Mouse (Mus musculus): ENCODE measurements around the gene Rad9b. TPM values are rescaled to one million over a fixed set of nuclear protein-coding genes. Genes with fewer than 3 reads are reported as not detected.
"Not testable (repeated sequence)": the region's sequence is repeated elsewhere in the genome, so short reads cannot be mapped to it uniquely, and the experiment has no call there.

The Rad9b gene
- polyA plus RNA-seq, 1 experiment from 2014 or later, result 10.8 TPM

DNA sequence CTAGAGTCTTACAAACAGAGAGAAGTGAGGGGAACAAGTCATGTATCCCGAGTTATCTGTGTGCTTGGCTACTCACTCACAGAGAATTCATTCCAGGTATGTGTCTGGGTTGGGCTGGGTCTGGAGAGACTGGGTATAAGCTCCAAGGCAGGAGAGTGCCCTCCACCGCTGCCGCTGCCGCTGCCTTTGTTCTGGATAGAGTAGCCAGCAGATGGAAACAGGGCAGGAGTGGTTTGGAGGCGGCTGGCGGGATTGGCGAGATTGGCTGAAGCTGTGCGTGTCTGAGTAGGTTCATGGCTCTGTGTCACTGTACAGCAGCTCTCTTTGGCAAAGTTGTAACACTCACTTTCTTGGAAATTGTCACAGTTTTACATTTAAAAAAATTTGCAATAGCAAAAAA lies 30.5 kb downstream of the Rad9b start:
- DNase-seq (ENCODE audit: low spot score) (peak; percentile 28), ATAC-seq (ENCODE audit: insufficient number of reproducible peaks, low FRiP score, low TSS enrichment, low read depth) (no peak)
- H3K36me3 ChIP-seq (ENCODE audit: control insufficient read depth, insufficient read depth, low read length), result 0 out of 2 replicates have a peak, but pooled peaks cover 2% of the 10 kb centered on the region
- 76% methylated on average over 8 of the region's 8 CpGs for WGBS
- no peak overlapping the region for H3K9ac ChIP-seq (ENCODE audit: low read length)
- no peaks in the 10 kb centered on the region for H3K4me1 ChIP-seq (ENCODE audit: control insufficient read depth, insufficient read depth, low read length)
- H3K4me2 ChIP-seq (ENCODE audit: low read depth, severe bottlenecking), result no peak overlapping the region
- no peak overlapping the region for H3K27ac ChIP-seq (replicated peaks; ENCODE audit: low read depth, low read length)
- no peaks in the 10 kb centered on the region for H3K9me3 ChIP-seq (ENCODE audit: control insufficient read depth, low read length)
- no peaks in the 10 kb centered on the region for H3K27me3 ChIP-seq (ENCODE audit: control insufficient read depth, insufficient read depth, low read length)
- H3K4me3 ChIP-seq (ENCODE audit: low read depth, low read length), result no peak overlapping the region

GRCm38 (mm10) chr5:122320205-122320781 lies 33.7 kb downstream of the Rad9b start:
- no peak overlapping the region for H3K9ac ChIP-seq (ENCODE audit: low read length)
- 67% methylated on average over 12 of the region's 12 CpGs for WGBS
- no peaks in the 10 kb centered on the region for H3K27me3 ChIP-seq (ENCODE audit: control insufficient read depth, insufficient read depth, low read length)
- ATAC-seq (ENCODE audit: insufficient number of reproducible peaks, low FRiP score, low TSS enrichment, low read depth), result no peak
- DNase-seq (ENCODE audit: low spot score), result no peak
- no peak overlapping the region for H3K4me2 ChIP-seq (ENCODE audit: low read depth, severe bottlenecking)
- H3K4me1 ChIP-seq (ENCODE audit: control insufficient read depth, insufficient read depth, low read length), result no peaks in the 10 kb centered on the region
- H3K4me3 ChIP-seq (ENCODE audit: low read depth, low read length), result no peak overlapping the region
- no peak overlapping the region for H3K27ac ChIP-seq (replicated peaks; ENCODE audit: low read depth, low read length)
- no peaks in the 10 kb centered on the region for H3K36me3 ChIP-seq (ENCODE audit: control insufficient read depth, insufficient read depth, low read length)
- no peaks in the 10 kb centered on the region for H3K9me3 ChIP-seq (ENCODE audit: control insufficient read depth, low read length)

GRCm38 (mm10) chr5:122319474-122320204 lies 34.4 kb downstream of the Rad9b start:
- no peak for ATAC-seq (ENCODE audit: insufficient number of reproducible peaks, low FRiP score, low TSS enrichment, low read depth)
- Histone ChIP-seq H3K9ac (ENCODE audit: low read length) (no peak overlapping the region), H3K36me3 (ENCODE audit: control insufficient read depth, insufficient read depth, low read length) (no peaks in the 10 kb centered on the region), H3K4me1 (ENCODE audit: control insufficient read depth, insufficient read depth, low read length) (no peaks in the 10 kb centered on the region), H3K27ac (replicated peaks; ENCODE audit: low read depth, low read length) (no peak overlapping the region), H3K9me3 (ENCODE audit: control insufficient read depth, low read length) (no peaks in the 10 kb centered on the region), H3K4me2 (ENCODE audit: low read depth, severe bottlenecking) (no peak overlapping the region), H3K4me3 (ENCODE audit: low read depth, low read length) (no peak overlapping the region), H3K27me3 (ENCODE audit: control insufficient read depth, insufficient read depth, low read length) (no peaks in the 10 kb centered on the region)
- no peak for DNase-seq (ENCODE audit: low spot score)
- 81% methylated on average over 14 of the region's 14 CpGs for WGBS

- DNase-seq (ENCODE audit: low spot score); H3K4me1 ChIP-seq (ENCODE audit: control insufficient read depth, insufficient read depth, low read length); H3K36me3 ChIP-seq (ENCODE audit: control insufficient read depth, insufficient read depth, low read length); H3K4me3 ChIP-seq (ENCODE audit: low read depth, low read length); H3K4me2 ChIP-seq (ENCODE audit: low read depth, severe bottlenecking); H3K9ac ChIP-seq (ENCODE audit: low read length); H3K27me3 ChIP-seq (ENCODE audit: control insufficient read depth, insufficient read depth, low read length); ATAC-seq (ENCODE audit: insufficient number of reproducible peaks, low FRiP score, low TSS enrichment, low read depth); H3K27ac ChIP-seq (replicated peaks; ENCODE audit: low read depth, low read length); H3K9me3 ChIP-seq (ENCODE audit: control insufficient read depth, low read length): not testable (repeated sequence)
- WGBS, result 85% methylated on average over 3 of the region's 3 CpGs
Measured at GRCm38 (mm10) chr5:122318976-122319375, 35.1 kb downstream of the Rad9b start.

DNA sequence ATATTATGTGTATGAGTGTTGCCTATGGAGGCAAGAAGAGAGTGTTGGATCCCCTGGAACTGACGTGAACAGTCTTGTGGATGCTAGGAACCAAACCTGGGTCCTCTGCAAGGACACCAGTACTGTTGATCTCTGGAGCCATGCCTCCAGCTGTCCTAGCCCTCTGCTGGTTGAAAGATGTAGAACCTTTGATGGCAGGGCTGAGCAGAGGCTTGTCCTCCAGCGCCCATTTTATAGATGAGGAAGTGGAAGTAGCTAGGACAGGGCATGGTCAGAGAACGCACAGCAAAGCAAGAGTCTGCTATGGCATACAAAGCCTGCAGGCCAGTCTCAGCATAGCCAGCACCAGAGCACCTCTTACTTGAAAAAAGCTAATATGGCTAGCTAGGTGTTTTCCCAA lies 35.9 kb downstream of the Rad9b start:
- H3K9ac ChIP-seq (ENCODE audit: low read length), result no peak overlapping the region
- H3K27ac ChIP-seq (replicated peaks; ENCODE audit: low read depth, low read length), result no peak overlapping the region
- H3K4me3 ChIP-seq (ENCODE audit: low read depth, low read length), result no peak overlapping the region
- no peaks in the 10 kb centered on the region; the same call in none of the 2 replicates for H3K36me3 ChIP-seq (ENCODE audit: control insufficient read depth, insufficient read depth, low read length)
- H3K9me3 ChIP-seq (ENCODE audit: control insufficient read depth, low read length), result no peaks in the 10 kb centered on the region
- H3K4me1 ChIP-seq (ENCODE audit: control insufficient read depth, insufficient read depth, low read length), result no peaks in the 10 kb centered on the region
- 66% methylated on average over 3 of the region's 3 CpGs for WGBS
- no peaks in the 10 kb centered on the region for H3K27me3 ChIP-seq (ENCODE audit: control insufficient read depth, insufficient read depth, low read length)
- DNase-seq (ENCODE audit: low spot score) (no peak), ATAC-seq (ENCODE audit: insufficient number of reproducible peaks, low FRiP score, low TSS enrichment, low read depth) (no peak)
- H3K4me2 ChIP-seq (ENCODE audit: low read depth, severe bottlenecking), result no peak overlapping the region

GRCm38 (mm10) chr5:122317329-122318045 lies 36.5 kb downstream of the Rad9b start:
- no peaks in the 10 kb centered on the region for H3K4me1 ChIP-seq (ENCODE audit: control insufficient read depth, insufficient read depth, low read length)
- ATAC-seq (ENCODE audit: insufficient number of reproducible peaks, low FRiP score, low TSS enrichment, low read depth) (no peak), DNase-seq (ENCODE audit: low spot score) (no peak)
- H3K27ac ChIP-seq (replicated peaks; ENCODE audit: low read depth, low read length), result no peak overlapping the region
- no peaks in the 10 kb centered on the region for H3K27me3 ChIP-seq (ENCODE audit: control insufficient read depth, insufficient read depth, low read length)
- no peaks in the 10 kb centered on the region for H3K9me3 ChIP-seq (ENCODE audit: control insufficient read depth, low read length)
- H3K4me3 ChIP-seq (ENCODE audit: low read depth, low read length), result no peak overlapping the region
- peaks cover 2% of the 10 kb centered on the region for H3K36me3 ChIP-seq (ENCODE audit: control insufficient read depth, insufficient read depth, low read length)
- H3K4me2 ChIP-seq (ENCODE audit: low read depth, severe bottlenecking), result no peak overlapping the region
- 84% methylated on average over 11 of the region's 11 CpGs for WGBS
- no peak overlapping the region for H3K9ac ChIP-seq (ENCODE audit: low read length)

DNA sequence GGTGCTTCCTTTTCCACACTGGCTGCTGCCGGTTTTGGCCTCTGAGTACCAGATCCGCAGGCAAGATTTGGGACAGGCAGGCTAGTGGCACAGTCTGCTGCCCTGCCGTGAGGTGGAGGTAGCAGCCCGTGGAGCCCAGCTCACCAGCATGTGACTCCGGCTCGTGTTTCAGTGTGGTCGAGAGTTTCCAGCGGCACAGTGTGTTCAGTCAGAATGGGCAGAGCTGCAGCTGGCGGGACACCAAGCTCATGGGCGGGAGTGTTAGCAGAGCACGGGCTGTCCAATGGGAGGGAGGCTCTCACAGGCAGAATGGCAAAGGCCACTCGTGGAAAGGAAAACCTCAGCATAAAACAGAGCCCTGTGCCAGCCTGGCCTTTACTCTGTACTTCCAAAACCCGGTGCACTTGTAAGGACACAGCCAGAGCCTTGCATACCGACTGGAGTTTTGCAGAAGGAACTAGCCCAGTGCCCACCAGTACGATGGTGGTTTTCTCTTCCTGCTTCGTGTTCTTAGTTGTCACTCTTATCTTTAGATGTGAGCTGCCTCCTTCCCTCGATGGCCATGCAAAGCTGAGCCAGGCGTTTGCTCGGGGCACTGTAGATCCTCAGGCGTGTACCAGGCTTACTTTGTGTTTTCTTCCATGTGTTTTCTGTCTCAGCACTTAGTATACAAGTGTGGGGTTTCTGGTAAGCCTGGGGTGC lies 38.9 kb downstream of the Rad9b start:
- Histone ChIP-seq H3K4me1 (ENCODE audit: control insufficient read depth, insufficient read depth, low read length) (no peaks in the 10 kb centered on the region), H3K4me2 (ENCODE audit: low read depth, severe bottlenecking) (no peak overlapping the region), H3K9me3 (ENCODE audit: control insufficient read depth, low read length) (no peaks in the 10 kb centered on the region), H3K4me3 (ENCODE audit: low read depth, low read length) (no peak overlapping the region), H3K9ac (ENCODE audit: low read length) (no peak overlapping the region), H3K36me3 (ENCODE audit: control insufficient read depth, insufficient read depth, low read length) (peaks cover 2% of the 10 kb centered on the region), H3K27me3 (ENCODE audit: control insufficient read depth, insufficient read depth, low read length) (no peaks in the 10 kb centered on the region), H3K27ac (replicated peaks; ENCODE audit: low read depth, low read length) (no peak overlapping the region)
- 75% methylated on average over 20 of the region's 20 CpGs for WGBS
- DNase-seq (ENCODE audit: low spot score) (peak; percentile 31), ATAC-seq (ENCODE audit: insufficient number of reproducible peaks, low FRiP score, low TSS enrichment, low read depth) (no peak)

GRCm38 (mm10) chr5:122312942-122313684 lies 40.9 kb downstream of the Rad9b start:
- Histone ChIP-seq H3K4me3 (ENCODE audit: low read depth, low read length) (no peak overlapping the region), H3K36me3 (ENCODE audit: control insufficient read depth, insufficient read depth, low read length) (peaks cover 5% of the 10 kb centered on the region), H3K4me2 (ENCODE audit: low read depth, severe bottlenecking) (no peak overlapping the region), H3K4me1 (ENCODE audit: control insufficient read depth, insufficient read depth, low read length) (no peaks in the 10 kb centered on the region), H3K9me3 (ENCODE audit: control insufficient read depth, low read length) (no peaks in the 10 kb centered on the region), H3K9ac (ENCODE audit: low read length) (no peak overlapping the region), H3K27ac (replicated peaks; ENCODE audit: low read depth, low read length) (no peak overlapping the region), H3K27me3 (ENCODE audit: control insufficient read depth, insufficient read depth, low read length) (no peaks in the 10 kb centered on the region)
- 91% methylated on average over 17 of the region's 17 CpGs for WGBS
- DNase-seq (ENCODE audit: low spot score) (no peak), ATAC-seq (ENCODE audit: insufficient number of reproducible peaks, low FRiP score, low TSS enrichment, low read depth) (no peak)
